Mouse (Mus musculus) CD8-positive naive resting alpha-beta T cell, adult 2 months (primary cell): ENCODE measurements around the gene Hist1h2ab.
"Not testable (repeated sequence)": the region's sequence is repeated elsewhere in the genome, so short reads cannot be mapped to it uniquely, and the experiment has no call there.

ENCODE experiments used
- DNase-seq, 2 experiments: peaks; one replicate each; pipeline ENCODE4 v3.0.0; 2022; ENCODE audit warnings: low read depth in 2 of 2, low spot score in 2 of 2

Hist1h2ab gene

GRCm38 (mm10) chr13:23750839-23751477 lies at the start of gene Hist1h2ab:
Gene Hist1h2ab, plus strand, starts transcription at chr13:23751126.
- DNase-seq: not testable (repeated sequence)

- no peak for DNase-seq
These were observed 48.7 kb upstream of the Hist1h2ab start for GRCm38 (mm10) chr13:23702220-23702619.

GRCm38 (mm10) chr13:23702801-23703200 lies 48.1 kb upstream of the Hist1h2ab start:
- DNase-seq: not testable (repeated sequence)

- no peak for DNase-seq
These were observed 45.1 kb upstream of the Hist1h2ab start for GRCm38 (mm10) chr13:23705751-23706356.

- DNase-seq: no peak
These were observed 44.2 kb upstream of the Hist1h2ab start for GRCm38 (mm10) chr13:23706771-23707170.

GRCm38 (mm10) chr13:23708041-23708440 lies 42.9 kb upstream of the Hist1h2ab start:
- no peak for DNase-seq

- DNase-seq: no peak
These were observed 42.3 kb upstream of the Hist1h2ab start for GRCm38 (mm10) chr13:23708654-23709053.

GRCm38 (mm10) chr13:23709714-23710373 lies 41.1 kb upstream of the Hist1h2ab start:
- DNase-seq: no peak

GRCm38 (mm10) chr13:23710374-23711089 lies 40.4 kb upstream of the Hist1h2ab start, which contains the start of gene Hfe:
Gene Hfe, minus strand, starts transcription at chr13:23710854.
- DNase-seq: peak; percentile 42 to 54

- no peak for DNase-seq
These were observed 34.5 kb upstream of the Hist1h2ab start for GRCm38 (mm10) chr13:23716261-23717042.

GRCm38 (mm10) chr13:23717176-23717575 lies 33.8 kb upstream of the Hist1h2ab start:
- DNase-seq: no peak

- DNase-seq: not testable (repeated sequence)
These were observed 33.2 kb upstream of the Hist1h2ab start for GRCm38 (mm10) chr13:23717593-23718245.

- no peak for DNase-seq
These were observed 26.7 kb upstream of the Hist1h2ab start for GRCm38 (mm10) chr13:23724239-23724638.

- DNase-seq: no peak
These were observed 25.7 kb upstream of the Hist1h2ab start for GRCm38 (mm10) chr13:23725213-23725612.

- no peak for DNase-seq
These were observed 22.3 kb upstream of the Hist1h2ab start for GRCm38 (mm10) chr13:23728472-23729191.

- no peak for DNase-seq
These were observed 21.8 kb upstream of the Hist1h2ab start for GRCm38 (mm10) chr13:23729192-23729525.

GRCm38 (mm10) chr13:23729706-23730105 lies 21.2 kb upstream of the Hist1h2ab start:
- DNase-seq: no peak

GRCm38 (mm10) chr13:23730479-23730878 lies 20.4 kb upstream of the Hist1h2ab start:
- DNase-seq: no peak

- peak in 1 of 2 experiments; percentile 34 for DNase-seq
These were observed 18.6 kb upstream of the Hist1h2ab start for GRCm38 (mm10) chr13:23732156-23732804.
